Mouse (Mus musculus) embryo, embryonic 10 days (tissue): ENCODE results near the gene Hmg20a.
A peak's percentile ranks its signal among the peaks of the same experiment; 100 is the strongest.
"Not testable (repeated sequence)": the region's sequence is repeated elsewhere in the genome, so short reads cannot be mapped to it uniquely, and the experiment has no call there.

Experiments
- DNase-seq: peaks from one replicate; pipeline ENCODE4 v3.0.0-alpha.2; 2015; ENCODE audit warnings: low spot score

The Hmg20a gene

DNA sequence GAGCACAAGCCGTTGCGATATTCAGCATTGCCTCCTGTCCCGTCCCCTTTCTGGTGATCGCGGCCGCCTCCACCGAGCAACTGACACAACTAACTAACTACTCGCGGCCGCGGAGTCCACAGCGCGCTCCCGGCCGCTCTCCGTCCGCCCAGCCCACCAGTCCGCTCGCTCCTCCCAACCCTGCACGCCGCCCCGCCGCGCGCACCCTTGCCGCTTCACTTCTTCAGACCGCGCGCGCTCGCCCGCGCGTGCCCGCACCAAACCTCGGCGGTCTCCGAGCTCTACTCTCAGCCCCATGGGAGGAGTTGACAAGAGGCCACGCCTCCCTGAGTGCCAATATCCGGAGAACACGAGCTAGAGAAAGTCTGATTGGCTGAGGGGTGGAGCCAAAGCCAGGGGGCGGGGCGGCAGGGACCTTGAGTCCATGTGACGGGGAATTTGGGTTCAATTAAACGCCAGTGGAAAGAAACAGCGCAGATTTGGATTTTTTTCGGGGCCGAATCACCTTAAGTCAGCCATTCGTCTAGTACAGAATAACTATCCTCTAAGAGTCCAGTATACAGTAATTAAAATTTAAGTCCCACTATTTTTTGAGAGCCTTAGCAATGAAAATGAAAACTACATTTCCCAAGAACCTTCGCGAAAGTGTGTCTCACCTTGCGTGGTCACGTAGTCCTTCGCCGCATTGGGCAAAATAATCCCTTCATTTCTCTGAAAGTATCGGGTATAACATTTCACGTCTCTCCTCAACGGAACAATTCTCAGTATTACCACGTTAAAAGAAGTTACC lies at the start of gene Hmg20a, which contains the start of gene Peak1:
TSS of gene Hmg20a (plus strand) at position 662 of the 790 bp plus-strand sequence.
TSS of gene Peak1 (minus strand) at position 120 of the 790 bp plus-strand sequence.
- DNase-seq = peak; percentile 100

DNA sequence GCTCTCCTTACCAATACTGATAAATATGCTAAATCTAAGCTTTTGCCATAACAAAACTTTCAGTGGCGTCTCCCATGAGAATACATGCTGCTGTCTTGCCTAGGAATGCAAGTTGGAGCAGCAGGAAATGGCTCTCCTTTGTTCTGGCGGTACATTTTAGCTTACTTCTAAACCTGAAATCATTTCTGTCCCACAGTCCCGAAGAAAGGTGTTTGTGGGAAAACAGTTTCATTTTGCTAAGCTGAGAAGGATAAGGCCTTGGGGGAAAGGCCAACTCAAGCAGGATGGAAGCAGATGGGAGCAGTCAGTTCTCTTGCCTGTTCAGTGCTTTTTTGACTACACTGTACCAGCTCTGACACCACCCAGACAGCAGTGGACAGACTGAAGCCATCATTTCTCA lies 49.6 kb upstream of the Hmg20a start:
- no peak for DNase-seq

DNA sequence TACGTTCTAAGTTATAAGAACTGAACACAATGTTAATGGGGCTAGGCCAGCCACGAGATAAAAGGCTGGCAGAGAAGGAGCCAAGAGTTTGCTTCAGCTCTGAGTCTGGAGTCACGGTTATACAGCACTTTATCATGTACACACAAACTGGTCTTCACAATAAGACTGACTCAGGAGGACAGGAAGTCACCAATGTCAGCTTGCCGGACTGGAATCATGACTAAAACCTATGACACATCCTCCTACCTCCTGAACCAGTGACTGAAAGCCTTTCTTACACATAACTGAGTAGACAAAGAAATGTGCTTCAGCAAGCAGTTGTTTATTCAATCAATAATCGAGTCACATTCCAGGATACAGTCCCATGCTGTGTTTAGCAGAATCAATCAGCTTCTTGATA lies 47.7 kb upstream of the Hmg20a start:
- DNase-seq = no peak

DNA sequence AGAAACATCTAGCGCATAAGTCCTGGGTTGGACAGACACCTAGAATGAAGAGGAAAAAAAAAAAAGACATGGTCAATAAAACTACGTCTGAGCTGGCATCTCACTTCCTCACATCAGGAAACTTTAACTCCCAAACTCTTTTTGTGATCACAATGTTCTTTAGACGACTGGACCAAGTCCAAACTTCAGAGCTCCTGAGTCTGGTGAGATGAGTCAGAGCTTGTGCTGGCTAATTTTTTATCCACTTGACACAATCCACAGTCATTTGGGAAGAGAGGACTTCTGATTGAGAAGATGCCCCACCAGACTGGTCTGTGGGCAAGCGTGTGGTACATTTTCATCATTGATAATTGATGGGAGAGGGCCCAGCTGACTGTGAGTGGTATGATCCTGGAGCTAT lies 44.0 kb upstream of the Hmg20a start:
- DNase-seq = no peak

DNA sequence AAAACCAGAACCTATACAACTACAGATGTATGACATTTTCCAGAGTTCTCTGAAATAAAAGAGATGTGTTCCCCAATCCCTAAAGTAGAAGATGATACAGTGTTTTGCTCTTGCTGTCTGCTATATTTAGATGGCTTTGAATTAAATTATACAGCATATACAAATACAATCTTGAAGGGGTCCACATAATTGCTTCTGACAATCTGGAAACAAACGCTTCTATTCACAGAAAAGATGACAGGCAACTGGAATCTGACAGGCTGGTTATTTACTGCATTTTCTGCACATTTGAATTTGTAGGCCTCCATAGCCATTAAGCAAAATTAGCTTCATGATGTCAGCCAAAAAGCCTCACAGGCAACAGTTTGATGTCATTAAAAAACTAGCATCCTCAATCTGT lies 35.6 kb upstream of the Hmg20a start:
- DNase-seq = no peak

DNA sequence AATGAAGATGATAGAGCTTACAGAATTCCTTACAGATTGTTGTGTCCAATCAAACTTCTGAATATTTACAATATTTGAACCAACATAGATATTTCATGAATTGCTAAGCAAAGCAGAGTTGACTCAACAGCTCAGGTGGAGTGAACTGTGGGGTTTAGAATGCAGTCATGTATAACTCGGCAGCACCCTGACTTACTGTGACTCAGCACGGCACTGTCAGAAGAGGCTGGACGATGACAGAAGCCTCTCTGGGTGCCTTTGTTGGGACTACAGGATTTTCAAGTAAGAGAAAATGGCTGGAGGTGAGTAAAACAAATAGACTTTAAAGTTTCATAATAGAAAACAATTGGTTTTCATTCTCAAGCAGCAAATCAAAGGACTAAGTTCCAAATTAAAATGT lies 25.6 kb upstream of the Hmg20a start:
- no peak for DNase-seq

DNA sequence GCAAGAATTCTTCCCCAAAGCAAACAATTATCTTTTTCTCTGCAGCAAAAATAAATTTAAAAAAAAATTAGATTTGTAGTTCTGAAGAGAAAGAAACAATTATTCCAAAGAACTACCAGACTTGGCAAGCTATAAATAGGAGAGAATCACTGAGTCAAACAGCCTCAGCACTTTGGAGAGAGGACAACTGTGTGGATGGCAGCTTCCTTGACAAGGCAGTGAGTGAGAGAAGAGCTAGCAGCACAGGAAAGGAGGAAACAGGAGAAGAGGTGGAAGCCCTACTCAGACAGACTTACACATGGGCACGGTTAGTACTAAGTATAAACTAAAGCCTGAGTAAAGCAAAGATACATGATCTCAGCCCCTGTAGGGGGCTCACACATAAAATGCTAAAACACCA lies 22.1 kb upstream of the Hmg20a start:
- DNase-seq = no peak

DNA sequence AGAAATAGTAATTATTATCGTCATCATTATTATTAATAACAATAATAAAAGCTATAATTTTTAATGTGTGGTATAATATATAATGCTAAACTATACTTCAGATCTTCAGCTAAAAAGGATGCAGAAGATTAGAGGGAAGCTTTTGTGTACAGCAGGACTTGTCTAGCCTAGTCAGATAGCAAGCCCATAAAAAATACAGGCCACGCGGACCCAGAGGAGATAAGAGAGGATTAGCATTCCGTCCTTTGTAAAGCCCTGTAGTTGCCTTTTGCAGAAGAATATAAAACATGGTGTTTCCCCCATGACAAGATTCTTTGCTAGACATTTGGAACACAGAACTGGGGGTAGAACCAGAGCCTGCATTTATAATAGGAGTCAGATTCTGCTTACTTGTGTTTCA lies 13.8 kb upstream of the Hmg20a start:
- no peak for DNase-seq

DNA sequence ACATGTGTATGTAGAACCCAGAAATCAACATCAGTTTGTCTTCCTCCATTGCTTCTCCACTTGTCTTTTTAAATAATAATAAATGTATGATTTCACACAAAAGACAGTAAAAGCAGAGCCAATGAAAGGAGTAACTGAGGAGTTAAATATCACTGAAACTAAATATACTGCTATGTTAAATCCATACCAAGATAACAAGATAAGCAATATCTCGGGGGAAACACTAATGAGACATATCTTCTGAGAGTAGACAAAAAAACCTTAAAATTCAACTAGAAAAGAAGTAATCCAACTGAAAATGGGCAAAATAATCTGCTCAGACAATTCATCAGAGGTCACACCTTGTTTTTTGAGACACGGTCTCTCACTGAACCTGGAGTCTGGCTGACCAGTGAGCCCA lies 8.5 kb upstream of the Hmg20a start:
- DNase-seq = no peak

DNA sequence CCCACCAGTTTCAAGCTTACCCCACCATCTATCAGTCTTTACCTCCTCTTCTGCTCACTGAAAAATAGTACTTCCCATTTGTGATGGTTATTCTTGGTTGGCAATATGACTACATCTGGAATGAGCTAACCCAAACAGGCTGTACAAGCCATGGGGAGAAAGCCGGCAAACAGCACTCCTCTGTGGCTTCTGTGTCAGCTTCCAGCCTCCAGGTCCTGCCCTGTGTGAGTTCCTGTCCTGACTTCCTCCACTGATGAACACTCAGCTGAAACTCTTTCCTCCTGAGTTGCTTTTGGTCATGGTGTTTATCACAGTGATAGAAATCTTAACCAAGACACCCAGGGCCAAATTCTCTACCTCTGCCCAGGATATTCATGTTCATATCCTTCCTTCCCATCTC lies 5.7 kb upstream of the Hmg20a start:
- no peak for DNase-seq

DNA sequence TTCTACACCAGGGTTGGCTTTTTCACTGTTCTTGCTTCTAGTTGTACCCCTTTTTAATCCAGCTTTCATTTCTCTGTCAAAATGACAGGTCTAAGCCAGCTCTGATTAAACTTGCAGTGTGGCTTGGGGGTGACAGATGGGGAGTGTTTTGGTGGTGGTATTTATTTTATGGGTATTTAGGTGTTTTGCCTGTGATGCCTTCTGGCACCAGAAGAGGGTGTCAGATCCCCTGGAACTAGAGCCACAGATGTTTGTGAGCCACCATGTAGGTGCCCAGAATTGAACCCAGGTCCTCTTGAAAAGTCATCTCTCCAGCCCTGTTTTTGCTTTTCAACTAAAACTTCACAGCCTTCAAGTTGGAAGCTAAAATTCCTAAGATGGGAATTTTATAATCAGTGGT lies 4.1 kb upstream of the Hmg20a start:
- no peak for DNase-seq

DNA sequence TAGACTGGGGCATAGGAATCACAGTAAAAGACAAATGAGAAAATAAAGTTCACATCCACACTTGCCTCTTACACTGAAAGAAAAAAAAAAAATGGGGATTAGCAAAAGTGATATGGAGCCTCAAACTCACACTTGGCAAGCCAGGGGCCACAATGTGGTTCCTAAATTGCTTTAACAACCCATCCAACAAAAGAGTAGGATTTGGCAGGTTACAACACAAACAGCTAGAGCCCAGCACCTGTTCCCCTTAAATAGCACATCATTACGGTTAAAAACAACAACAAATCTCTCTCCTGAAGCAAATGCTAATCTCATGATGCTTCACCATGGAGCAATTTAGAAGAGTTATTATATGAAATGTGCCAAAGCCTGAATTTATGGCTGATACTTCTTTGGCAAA lies 3.0 kb upstream of the Hmg20a start:
- DNase-seq = no peak

DNA sequence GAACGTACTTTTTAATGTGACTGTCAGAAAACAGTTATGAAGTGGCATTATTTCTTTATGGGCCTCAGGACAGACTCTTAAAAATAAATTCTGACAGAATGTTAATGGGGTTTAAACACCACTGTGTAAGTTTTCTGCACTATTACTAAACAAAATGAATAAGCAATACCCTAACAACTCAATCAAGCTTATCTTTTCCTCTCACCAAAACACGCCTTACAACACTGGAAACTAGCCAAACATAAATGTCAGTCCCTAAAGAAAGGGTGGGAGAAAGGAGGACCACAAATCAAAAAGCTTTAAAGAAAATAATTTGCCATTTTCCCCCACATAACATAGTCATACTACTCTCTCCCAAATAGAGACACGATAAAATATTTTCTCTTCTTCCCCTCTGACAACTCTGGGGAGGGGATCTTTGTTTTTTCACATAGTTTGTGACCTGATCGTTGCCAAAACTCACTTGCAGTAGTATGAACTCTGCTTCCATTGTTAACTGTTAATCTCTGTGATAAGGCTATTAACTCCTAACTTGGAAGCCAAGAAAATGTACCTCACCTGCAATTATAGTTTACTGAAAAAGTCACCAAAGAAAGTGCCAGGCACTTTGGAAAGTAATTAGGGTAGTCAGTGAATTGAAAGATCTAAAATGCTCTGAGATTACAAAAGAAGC lies 2.3 kb upstream of the Hmg20a start:
- no peak for DNase-seq

DNA sequence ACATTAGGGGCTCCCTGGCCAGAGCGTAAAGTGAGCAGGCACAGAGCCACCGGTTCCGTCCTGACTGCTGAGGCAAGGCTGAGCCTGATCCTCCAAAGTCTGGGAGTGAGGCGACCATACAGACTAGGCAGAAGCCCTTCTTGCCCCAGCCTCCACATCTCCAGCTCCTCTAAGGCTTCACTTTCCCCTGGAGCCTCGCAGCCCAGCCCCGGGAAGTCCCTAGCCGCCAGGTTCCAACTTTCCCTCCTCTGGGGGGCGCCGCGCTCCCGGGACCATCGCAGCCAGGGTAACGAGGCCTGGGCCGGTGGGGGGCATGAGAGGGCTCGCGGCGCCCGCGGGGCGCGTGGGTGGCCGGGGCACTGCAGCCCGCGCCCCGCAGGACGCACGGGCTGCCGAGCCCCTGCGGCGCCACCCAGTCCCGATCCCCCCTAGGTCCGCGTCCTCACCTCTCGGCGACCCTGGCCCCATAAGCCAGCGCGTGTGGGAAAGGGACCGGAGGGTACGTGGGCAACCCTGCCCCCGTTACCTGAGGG lies 928 bp upstream of the Hmg20a start:
- peak; percentile 80 for DNase-seq

DNA sequence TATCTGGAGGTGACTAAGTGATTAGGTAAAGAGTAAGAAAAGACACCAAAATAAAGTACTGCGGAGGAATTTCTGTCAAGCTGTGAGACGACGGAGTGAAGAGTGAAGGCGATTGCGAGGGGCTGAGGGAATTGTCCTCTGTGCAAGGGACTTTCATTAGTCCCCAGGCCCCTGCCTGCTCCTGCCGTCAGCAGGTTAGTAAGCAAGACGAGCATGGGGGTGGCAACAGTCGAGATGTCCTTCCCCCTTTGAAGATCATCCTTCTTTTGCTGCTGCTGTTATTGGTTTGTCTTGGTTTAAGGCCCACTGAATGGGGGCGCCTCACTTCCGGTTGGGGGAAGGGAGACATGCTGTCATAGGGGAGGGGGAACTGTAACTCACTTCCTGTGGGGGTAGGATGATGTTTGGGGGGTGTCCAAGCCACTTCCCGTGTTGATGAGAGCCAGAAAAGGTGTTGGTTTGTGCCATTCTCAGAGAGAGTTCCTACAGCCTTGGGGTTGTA lies 380 bp downstream of the Hmg20a start:
- peak; percentile 78 for DNase-seq

DNA sequence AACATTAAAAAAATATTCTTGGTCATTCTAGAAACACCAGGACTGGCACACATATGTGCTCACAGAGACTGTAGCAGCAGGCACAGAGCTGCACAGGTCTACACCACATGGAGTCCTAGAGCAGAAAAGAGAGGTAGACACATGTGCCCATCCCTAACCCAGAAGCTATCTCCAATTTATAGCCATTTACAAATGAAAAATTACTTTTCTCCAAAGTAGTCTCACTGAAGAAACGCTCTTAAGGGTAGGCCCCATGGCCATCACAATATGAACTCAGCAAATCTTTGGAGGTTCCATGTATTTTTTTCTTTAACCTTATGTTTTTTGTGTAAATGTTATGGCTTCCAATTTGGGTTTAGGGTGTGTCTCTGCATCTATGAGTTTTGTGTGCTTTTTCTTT lies 1.8 kb downstream of the Hmg20a start:
- DNase-seq = no peak

DNA sequence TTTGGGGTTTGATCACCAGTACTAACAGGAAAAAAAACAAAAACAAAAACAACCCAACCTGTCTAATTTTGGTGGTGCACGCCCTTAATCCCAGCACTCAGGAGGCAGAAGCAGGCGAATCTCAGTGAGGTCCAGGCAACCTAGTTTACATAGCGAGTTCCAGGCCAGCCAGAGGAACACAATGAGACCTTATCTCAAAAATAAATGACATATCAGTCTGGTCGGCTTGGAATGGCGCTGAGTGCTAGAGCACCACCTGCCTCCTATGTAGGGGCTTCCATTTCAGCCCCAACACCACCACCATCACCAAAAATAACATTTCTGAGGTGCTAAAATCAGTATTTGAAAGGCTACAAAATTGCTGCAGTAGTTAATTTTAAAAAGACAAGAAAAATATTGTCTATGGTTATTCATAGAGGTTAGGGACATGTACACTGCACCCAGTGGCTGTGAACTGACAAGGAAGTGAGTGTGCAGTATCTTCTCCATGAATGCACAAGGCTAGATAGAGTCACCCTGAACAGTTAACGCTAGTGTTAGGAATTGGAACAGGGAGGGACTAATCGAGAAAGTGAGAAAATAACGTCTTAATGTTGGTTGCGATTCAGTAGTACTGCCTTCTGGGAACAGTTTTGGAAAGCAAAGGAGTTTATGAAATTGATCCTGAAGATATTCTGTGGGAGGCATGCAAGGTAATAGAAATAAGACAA lies 2.6 kb downstream of the Hmg20a start:
- DNase-seq = no peak

DNA sequence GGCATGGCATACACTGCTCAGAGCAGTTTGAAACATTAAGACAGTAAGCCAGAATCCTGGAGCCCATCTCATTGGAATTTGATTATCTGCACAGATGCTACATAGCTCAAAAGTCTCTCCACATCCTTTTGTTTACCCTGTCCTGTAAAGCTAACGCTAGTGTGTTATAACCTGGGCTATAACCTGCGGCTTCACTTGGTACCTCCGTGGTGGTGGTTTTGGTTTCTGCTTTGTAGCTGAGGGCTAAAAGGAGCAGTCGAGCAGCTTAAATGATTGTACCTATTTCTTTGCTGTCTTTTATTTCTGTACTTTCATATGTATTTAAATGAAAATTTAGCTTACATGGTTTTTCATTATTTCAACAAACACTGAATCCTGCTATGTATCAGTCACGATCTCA lies 3.6 kb downstream of the Hmg20a start:
- no peak for DNase-seq

DNA sequence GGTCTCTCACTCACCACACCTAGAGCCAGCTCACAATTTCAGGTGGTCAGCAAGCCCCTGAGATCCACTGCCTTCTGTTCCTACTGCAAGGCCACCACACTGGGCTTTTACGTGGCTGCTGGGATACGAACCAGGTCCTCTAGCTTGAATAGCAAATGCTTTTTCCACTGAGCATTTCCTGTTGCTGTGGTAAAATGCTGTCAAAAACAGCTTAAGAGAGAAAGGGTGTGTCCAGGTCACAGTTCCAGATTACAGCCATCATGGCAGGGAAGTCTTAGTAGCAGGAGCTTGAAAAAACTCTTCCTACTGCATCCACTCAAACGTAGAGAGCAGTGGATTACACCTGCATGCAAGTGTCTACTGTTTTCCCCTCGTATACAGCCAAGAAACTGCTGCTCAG lies 6.5 kb downstream of the Hmg20a start:
- no peak for DNase-seq

DNA sequence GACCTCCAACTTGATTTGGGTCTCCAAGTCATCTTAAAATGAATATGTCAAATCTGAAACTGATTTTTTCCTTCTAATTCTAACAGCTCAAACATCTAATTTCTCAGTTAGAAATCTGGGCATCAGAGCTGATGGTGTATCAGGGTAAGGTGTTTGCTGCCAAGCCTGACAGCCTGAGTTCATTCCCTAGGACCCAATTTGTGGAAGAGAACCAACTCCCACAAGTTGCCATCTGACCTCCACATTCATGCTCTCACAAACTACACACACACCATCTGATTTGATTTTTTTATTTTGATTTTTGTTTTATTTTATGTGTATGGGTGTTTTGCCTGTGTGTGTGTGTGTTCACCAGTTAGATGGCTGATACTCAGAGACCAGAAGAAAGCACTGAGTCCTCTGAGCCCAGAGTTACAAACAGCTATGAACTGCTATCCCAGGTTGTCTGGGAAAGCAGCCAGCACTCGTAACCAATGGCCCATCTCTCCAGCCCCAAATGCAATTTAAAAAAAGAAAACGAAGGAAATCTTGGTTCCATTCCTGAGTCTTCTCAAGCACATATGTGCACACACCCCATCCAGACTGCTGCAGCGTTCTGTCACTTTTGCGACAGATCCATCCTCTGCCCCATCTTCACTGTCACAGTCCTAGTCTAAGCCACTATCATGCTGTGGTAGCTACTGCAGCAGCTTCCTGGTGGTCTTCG lies 17.6 kb downstream of the Hmg20a start:
- no peak for DNase-seq

DNA sequence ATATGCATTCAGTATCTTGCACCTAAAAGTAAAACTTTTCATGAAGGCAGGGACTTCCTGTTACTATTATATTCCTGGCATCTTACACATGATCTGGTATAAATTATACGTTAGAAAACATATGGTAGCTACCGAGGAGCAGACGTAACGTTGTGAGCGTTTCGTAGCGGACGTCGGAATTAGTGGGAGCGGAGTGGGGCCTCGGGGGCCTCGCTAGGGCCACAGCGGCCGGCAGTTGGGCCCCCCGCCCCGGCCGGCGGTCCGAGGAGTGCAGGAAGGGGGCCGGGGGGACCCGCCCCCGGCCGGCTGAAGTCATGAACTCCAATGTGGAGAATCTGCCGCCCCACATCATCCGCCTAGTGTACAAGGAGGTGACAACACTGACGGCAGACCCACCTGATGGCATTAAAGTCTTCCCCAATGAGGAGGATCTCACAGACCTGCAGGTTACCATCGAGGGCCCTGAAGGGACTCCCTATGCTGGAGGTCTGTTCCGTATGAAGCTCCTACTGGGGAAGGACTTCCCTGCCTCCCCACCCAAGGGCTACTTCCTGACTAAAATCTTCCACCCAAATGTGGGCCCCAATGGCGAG lies 19.0 kb downstream of the Hmg20a start:
- DNase-seq = not testable (repeated sequence)

DNA sequence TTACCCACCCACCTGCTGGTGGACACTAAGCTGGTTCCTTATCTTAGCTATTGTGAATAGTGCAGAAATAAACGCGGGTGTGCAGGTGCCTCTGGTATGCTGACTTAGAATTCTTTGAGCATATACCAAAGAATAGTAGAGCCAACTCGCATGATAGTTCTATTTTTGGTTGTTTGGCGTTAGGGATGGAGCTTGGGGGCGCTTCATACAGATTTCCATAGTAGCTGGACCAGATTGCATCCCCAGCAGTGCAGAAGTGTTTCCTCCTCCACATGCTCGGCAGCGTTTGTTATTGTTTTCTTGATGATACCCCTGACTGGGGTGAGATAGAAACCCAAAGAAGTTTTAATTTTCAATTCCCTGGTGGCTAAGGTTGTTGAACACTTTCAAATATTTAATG lies 21.3 kb downstream of the Hmg20a start:
- no peak for DNase-seq
